Mouse (Mus musculus): ENCODE results near the gene Wrap53. TPM values are rescaled to one million over a fixed set of nuclear protein-coding genes. Genes with fewer than 3 reads are reported as not detected.

The Wrap53 gene
- polyA plus RNA-seq, 1 experiment from 2014 or later = 27.9 TPM

GRCm38 (mm10) chr11:69523651-69524050 lies 56.4 kb downstream of the Wrap53 start:
- Histone ChIP-seq H3K9ac (no peak overlapping the region), H3K4me3 (replicated peaks) (no peak overlapping the region), H3K4me2 (no peak overlapping the region), H3K9me3 (replicated peaks) (no peaks in the 10 kb centered on the region), H3K36me3 (no peaks in the 10 kb centered on the region), H3K27ac (no peak overlapping the region), H3K27me3 (0 out of 2 replicates have a peak, but pooled peaks cover 3% of the 10 kb centered on the region), H3K4me1 (peaks cover 17% of the 10 kb centered on the region)
- no peak for ATAC-seq (replicated peaks; ENCODE audit: low FRiP score)
- WGBS = 90% methylated on average over 4 of the region's 4 CpGs

- Histone ChIP-seq H3K9ac (no peak overlapping the region), H3K36me3 (no peaks in the 10 kb centered on the region), H3K27me3 (0 out of 2 replicates have a peak, but pooled peaks cover 3% of the 10 kb centered on the region), H3K4me3 (replicated peaks) (no peak overlapping the region), H3K9me3 (replicated peaks) (no peaks in the 10 kb centered on the region), H3K27ac (no peak overlapping the region), H3K4me1 (peaks cover 7% of the 10 kb centered on the region), H3K4me2 (no peak overlapping the region)
- WGBS = 84% methylated on average over 9 of the region's 9 CpGs
- ATAC-seq (replicated peaks; ENCODE audit: low FRiP score) = no peak
Observed at GRCm38 (mm10) chr11:69521526-69522149, 58.4 kb downstream of the Wrap53 start.

GRCm38 (mm10) chr11:69519976-69520375 lies 60.1 kb downstream of the Wrap53 start:
- no peak overlapping the region for H3K27ac ChIP-seq
- no peaks in the 10 kb centered on the region for H3K36me3 ChIP-seq
- H3K4me1 ChIP-seq = peaks cover 7% of the 10 kb centered on the region
- 54% methylated on average over 4 of the region's 4 CpGs for WGBS
- no peak overlapping the region for H3K4me3 ChIP-seq (replicated peaks)
- no peak overlapping the region for H3K9ac ChIP-seq
- no peak overlapping the region for H3K4me2 ChIP-seq
- ATAC-seq (replicated peaks; ENCODE audit: low FRiP score) = no peak
- H3K9me3 ChIP-seq (replicated peaks) = no peaks in the 10 kb centered on the region
- H3K27me3 ChIP-seq = peaks cover 9% of the 10 kb centered on the region; the same call in 1 of the 2 replicates

GRCm38 (mm10) chr11:69516661-69517060 lies 63.4 kb downstream of the Wrap53 start:
- WGBS = 70% methylated on average over 3 of the region's 3 CpGs
- no peak for ATAC-seq (replicated peaks; ENCODE audit: low FRiP score)
- H3K9ac ChIP-seq = no peak overlapping the region
- no peaks in the 10 kb centered on the region for H3K36me3 ChIP-seq
- peaks cover 9% of the 10 kb centered on the region; the same call in 1 of the 2 replicates for H3K27me3 ChIP-seq
- H3K4me2 ChIP-seq = no peak overlapping the region
- peaks cover 7% of the 10 kb centered on the region for H3K4me1 ChIP-seq
- H3K9me3 ChIP-seq (replicated peaks) = no peaks in the 10 kb centered on the region
- no peak overlapping the region for H3K27ac ChIP-seq
- no peak overlapping the region for H3K4me3 ChIP-seq (replicated peaks)

GRCm38 (mm10) chr11:69516151-69516640 lies 63.9 kb downstream of the Wrap53 start:
- 74% methylated on average over 15 of the region's 15 CpGs for WGBS
- peaks cover 7% of the 10 kb centered on the region for H3K4me1 ChIP-seq
- no peak for ATAC-seq (replicated peaks; ENCODE audit: low FRiP score)
- H3K9ac ChIP-seq = no peak overlapping the region
- H3K27me3 ChIP-seq = peaks cover 9% of the 10 kb centered on the region; the same call in 1 of the 2 replicates
- no peaks in the 10 kb centered on the region for H3K36me3 ChIP-seq
- H3K4me2 ChIP-seq = no peak overlapping the region
- no peak overlapping the region for H3K27ac ChIP-seq
- H3K4me3 ChIP-seq (replicated peaks) = no peak overlapping the region
- no peaks in the 10 kb centered on the region for H3K9me3 ChIP-seq (replicated peaks)

- Histone ChIP-seq H3K27me3 (peaks cover 9% of the 10 kb centered on the region; the same call in 1 of the 2 replicates), H3K4me2 (no peak overlapping the region), H3K27ac (no peak overlapping the region), H3K9me3 (replicated peaks) (no peaks in the 10 kb centered on the region), H3K4me3 (replicated peaks) (no peak overlapping the region), H3K9ac (no peak overlapping the region), H3K36me3 (no peaks in the 10 kb centered on the region), H3K4me1 (no peaks in the 10 kb centered on the region; the same call in 1 of the 2 replicates)
- 7% methylated on average over 6 of the region's 6 CpGs for WGBS
- no peak for ATAC-seq (replicated peaks; ENCODE audit: low FRiP score)
Observed at GRCm38 (mm10) chr11:69513840-69514239, 66.2 kb downstream of the Wrap53 start.

Other genes with a start within 250 kb of the Wrap53 start
- 16.6 and 17.1 TPM in 2 replicates for gene Rnf227, start 239.8 kb downstream of the Wrap53 start, polyA plus RNA-seq (2015; fragmentation: Nextera tagmentation; extraction: Ambion mirVana)
- 54.8 and 62.8 TPM in 2 replicates for gene Chd3, start 210.8 kb downstream of the Wrap53 start, polyA plus RNA-seq (2015; fragmentation: Nextera tagmentation; extraction: Ambion mirVana)
- 153 and 155 TPM in 2 replicates for gene Naa38, start 184.8 kb downstream of the Wrap53 start, polyA plus RNA-seq (2015; fragmentation: Nextera tagmentation; extraction: Ambion mirVana)
- gene Cyb5d1, start 184.6 kb downstream of the Wrap53 start, polyA plus RNA-seq (2015; fragmentation: Nextera tagmentation; extraction: Ambion mirVana) = 30.2 and 30.5 TPM in 2 replicates
- gene Tmem88, start 182.0 kb downstream of the Wrap53 start, polyA plus RNA-seq (2015; fragmentation: Nextera tagmentation; extraction: Ambion mirVana) = 41.9 and 44.3 TPM in 2 replicates
- 32.6 and 33.0 TPM in 2 replicates for gene Kdm6b, start 166.6 kb downstream of the Wrap53 start, polyA plus RNA-seq (2015; fragmentation: Nextera tagmentation; extraction: Ambion mirVana)
- 0.73 and 0.87 TPM in 2 replicates for gene Dnah2, start 31.1 kb downstream of the Wrap53 start, polyA plus RNA-seq (2015; fragmentation: Nextera tagmentation; extraction: Ambion mirVana)
- 11.9 and 14.3 TPM in 2 replicates for gene Efnb3, start 20.1 kb downstream of the Wrap53 start, polyA plus RNA-seq (2015; fragmentation: Nextera tagmentation; extraction: Ambion mirVana)
- 175 and 195 TPM in 2 replicates for gene Trp53, start 104 bp upstream of the Wrap53 start, polyA plus RNA-seq (2015; fragmentation: Nextera tagmentation; extraction: Ambion mirVana)
- 11.2 and 13.5 TPM in 2 replicates for gene Atp1b2, start 25.7 kb upstream of the Wrap53 start, polyA plus RNA-seq (2015; fragmentation: Nextera tagmentation; extraction: Ambion mirVana)
- 0.30 and 0.49 TPM in 2 replicates for gene Shbg, start 37.6 kb upstream of the Wrap53 start, polyA plus RNA-seq (2015; fragmentation: Nextera tagmentation; extraction: Ambion mirVana)
- gene Sat2, start 41.8 kb upstream of the Wrap53 start, polyA plus RNA-seq (2015; fragmentation: Nextera tagmentation; extraction: Ambion mirVana) = 17.8 and 23.1 TPM in 2 replicates
- gene Fxr2, start 52.7 kb upstream of the Wrap53 start, polyA plus RNA-seq (2015; fragmentation: Nextera tagmentation; extraction: Ambion mirVana) = 29.2 TPM in 2 replicates
- 0.18 and 0.19 TPM in 2 replicates for gene Sox15, start 75.1 kb upstream of the Wrap53 start, polyA plus RNA-seq (2015; fragmentation: Nextera tagmentation; extraction: Ambion mirVana)
- 71.8 and 78.0 TPM in 2 replicates for gene Mpdu1, start 82.4 kb upstream of the Wrap53 start, polyA plus RNA-seq (2015; fragmentation: Nextera tagmentation; extraction: Ambion mirVana)
- gene Cd68, start 85.9 kb upstream of the Wrap53 start, polyA plus RNA-seq (2015; fragmentation: Nextera tagmentation; extraction: Ambion mirVana) = 10.0 and 14.1 TPM in 2 replicates
- gene Eif4a1, start 92.2 kb upstream of the Wrap53 start, polyA plus RNA-seq (2015; fragmentation: Nextera tagmentation; extraction: Ambion mirVana) = 586 and 589 TPM in 2 replicates
- 91.6 and 95.2 TPM in 2 replicates for gene Senp3, start 101.8 kb upstream of the Wrap53 start, polyA plus RNA-seq (2015; fragmentation: Nextera tagmentation; extraction: Ambion mirVana)
- 0.45 and 0.53 TPM in 2 replicates for gene Tnfsf13, start 105.5 kb upstream of the Wrap53 start, polyA plus RNA-seq (2015; fragmentation: Nextera tagmentation; extraction: Ambion mirVana)
- 9.1 and 11.1 TPM in 2 replicates for gene Tnfsf12, start 115.6 kb upstream of the Wrap53 start, polyA plus RNA-seq (2015; fragmentation: Nextera tagmentation; extraction: Ambion mirVana)
- 4.5 and 7.0 TPM in 2 replicates for gene Tnfsfm13, start 115.8 kb upstream of the Wrap53 start, polyA plus RNA-seq (2015; fragmentation: Nextera tagmentation; extraction: Ambion mirVana)
- 29.9 and 31.1 TPM in 2 replicates for gene Polr2a, start 178.4 kb upstream of the Wrap53 start, polyA plus RNA-seq (2015; fragmentation: Nextera tagmentation; extraction: Ambion mirVana)
- gene Slc35g3, start 181.7 kb upstream of the Wrap53 start, polyA plus RNA-seq (2015; fragmentation: Nextera tagmentation; extraction: Ambion mirVana) = 0.27 and 0.36 TPM in 2 replicates
- 1.9 and 2.8 TPM in 2 replicates for gene Zbtb4, start 185.7 kb upstream of the Wrap53 start, polyA plus RNA-seq (2015; fragmentation: Nextera tagmentation; extraction: Ambion mirVana)
- 11.4 and 12.3 TPM in 2 replicates for gene Chrnb1, start 215.7 kb upstream of the Wrap53 start, polyA plus RNA-seq (2015; fragmentation: Nextera tagmentation; extraction: Ambion mirVana)
- 2.0 and 2.5 TPM in 2 replicates for gene Fgf11, start 221.6 kb upstream of the Wrap53 start, polyA plus RNA-seq (2015; fragmentation: Nextera tagmentation; extraction: Ambion mirVana)
- 8.3 TPM in 2 replicates for gene Tmem102, start 225.4 kb upstream of the Wrap53 start, polyA plus RNA-seq (2015; fragmentation: Nextera tagmentation; extraction: Ambion mirVana)
- not detected in 2 replicates for gene Gm39566, start 235.0 kb upstream of the Wrap53 start, polyA plus RNA-seq (2015; fragmentation: Nextera tagmentation; extraction: Ambion mirVana)
- gene Spem2, start 238.2 kb upstream of the Wrap53 start, polyA plus RNA-seq (2015; fragmentation: Nextera tagmentation; extraction: Ambion mirVana) = not detected in 2 replicates
- gene Spem1, start 241.9 kb upstream of the Wrap53 start, polyA plus RNA-seq (2015; fragmentation: Nextera tagmentation; extraction: Ambion mirVana) = 0.14 and 0.32 TPM in 2 replicates

Measured in kidney, embryonic 15.5 days (tissue).